Comparison of ENCODE assay signal across 10 mouse cellular contexts in genomic region chr16:10571820-10572219, GRCm38 (mm10). TPM values are rescaled to one million over a fixed set of nuclear protein-coding genes. Genes with fewer than 3 reads are reported as not detected.
A peak's percentile ranks its signal among the peaks of the same experiment; 100 is the strongest.
DNase-seq lines count a peak whose midpoint lies in the region; ATAC-seq and TF ChIP-seq lines count a peak whose summit lies in the region.
"Had no signal": no experiment of that assay in that cellular context is flagged by ENCODE, and none has a peak within 500 bp of the region (broad histone marks: within the 10 kb centered on the region; RNA-seq: fewer than 3 reads in every experiment).

No protein-coding gene starts in this region.

- H3K27ac ChIP-seq in kidney, adult 2 months (ENCODE audit: insufficient read depth, low read depth, low read length), result no peak overlapping the region
- H3K27ac ChIP-seq in hindbrain, embryonic 14.5 days, result no peak overlapping the region

- no peak overlapping the region for H3K9ac ChIP-seq in hindbrain, embryonic 14.5 days

- no peaks in the 10 kb centered on the region; the same call in 1 of the 2 replicates for H3K36me3 ChIP-seq in kidney, adult 2 months (ENCODE audit: control insufficient read depth, insufficient read depth, low read length)
- H3K36me3 ChIP-seq in hindbrain, embryonic 14.5 days (replicated peaks; ENCODE audit: control insufficient read depth, insufficient read depth), result peaks cover 86% of the 10 kb centered on the region

- H3K4me1 ChIP-seq in kidney, adult 2 months (ENCODE audit: control insufficient read depth, insufficient read depth, low read length), result no peaks in the 10 kb centered on the region
- H3K4me1 ChIP-seq in hindbrain, embryonic 14.5 days (replicated peaks; ENCODE audit: control insufficient read depth, insufficient read depth, low read length), result no peaks in the 10 kb centered on the region

- peak; percentile 70 for ATAC-seq in inflammation-experienced regulatory T-cells, adult 6 months
- ATAC-seq in hindbrain, embryonic 14.5 days (ENCODE audit: low FRiP score), result no peak

- WGBS in kidney, adult 2 months, result 57% methylated on average over 2 of the region's 2 CpGs
- 60% methylated on average over 2 of the region's 2 CpGs for WGBS in hindbrain, embryonic 14.5 days

- no peaks in the 10 kb centered on the region for H3K9me3 ChIP-seq in hindbrain, embryonic 14.5 days (ENCODE audit: control insufficient read depth, low read length)
- H3K9me3 ChIP-seq: megakaryocyte, embryonic 14.5 days had no signal

- no peak overlapping the region for H3K4me2 ChIP-seq in hindbrain, embryonic 14.5 days (replicated peaks)

- H3K4me3 ChIP-seq in kidney, adult 2 months (ENCODE audit: insufficient read depth, low read depth, low read length), result no peak overlapping the region
- no peak overlapping the region for H3K4me3 ChIP-seq in hindbrain, embryonic 14.5 days (replicated peaks; ENCODE audit: low read length)
- H3K4me3 ChIP-seq: megakaryocyte, embryonic 14.5 days had no signal

- DNase-seq in kidney, adult 2 months, result no peak
- no peak for DNase-seq in kidney, adult 11 months
- DNase-seq in CD4-positive helper T cell, adult 2 months (ENCODE audit: low read depth, low spot score), result peak; percentile 42
- peak; percentile 81 for DNase-seq in NIH3T3 (ENCODE audit: low read depth)
- DNase-seq in Muller cell, postnatal 12 days (ENCODE audit: inconsistent ontology term), result no peak
- DNase-seq in layer of hippocampus, adult 8-10 months (ENCODE audit: low spot score in 2 of 2), result no peak
- no peak for DNase-seq in hindbrain, embryonic 14.5 days (ENCODE audit: low spot score)
- DNase-seq: cerebellum, adult 9-11 months had no signal

- H3K27me3 ChIP-seq in kidney, adult 2 months (replicated peaks; ENCODE audit: control insufficient read depth, insufficient read depth, low read length), result no peaks in the 10 kb centered on the region
- H3K27me3 ChIP-seq in hindbrain, embryonic 14.5 days (ENCODE audit: control insufficient read depth, insufficient read depth, low read length), result no peaks in the 10 kb centered on the region

- peak; percentile 43 for TF ChIP-seq CTCF in kidney, adult 2 months (conservative IDR thresholded peaks at IDR 0.05; ENCODE audit: insufficient read depth, insufficient read length, low read depth, low read length)

- TF ChIP-seq POLR2A in kidney, adult 2 months (IDR thresholded peaks at IDR 0.05; ENCODE audit: low read depth, low read length), result no peak

RNA-seq across cellular contexts. Expression of gene Clec16a, which starts 26.7 kb away (rescaled TPM):
- 15.7 and 16.8 TPM in 2 replicates for polyA plus RNA-seq in kidney, adult 2 months (2012; rRNA removed)
- polyA plus RNA-seq in inflammation-experienced regulatory T-cells, adult 6 months (2017; shearing (Covaris generic)), result 10 to 100 TPM in 1 of 3 experiments, 1 to 10 TPM in 2; 5.7 to 10.2 (median 7.8) TPM
- 10 to 100 TPM; 85.2 to 99.0 (median 92.5) TPM for total RNA-seq in layer of hippocampus, adult 8-10 months (2022)
- 67.1 and 68.7 TPM in 2 replicates for polyA plus RNA-seq in hindbrain, embryonic 14.5 days (2014; fragmentation: Nextera tagmentation; extraction: Ambion mirVana)

RNA-seq across cellular contexts. Expression of gene Dexi, which starts 29.0 kb away (rescaled TPM):
- polyA plus RNA-seq in kidney, adult 2 months (2012; rRNA removed), result 40.0 and 41.0 TPM in 2 replicates
- 1 to 10 TPM; 4.1 to 5.1 (median 4.6) TPM for polyA plus RNA-seq in inflammation-experienced regulatory T-cells, adult 6 months (2017; shearing (Covaris generic))
- 10 to 100 TPM; 55.5 to 66.1 (median 63.2) TPM for total RNA-seq in layer of hippocampus, adult 8-10 months (2022)
- 25.0 and 26.0 TPM in 2 replicates for polyA plus RNA-seq in hindbrain, embryonic 14.5 days (2014; fragmentation: Nextera tagmentation; extraction: Ambion mirVana)

Comparison
In these comparisons a context has a peak if more than half of its experiments do, and no peak if none do; other contexts are left out.
1. DNase-seq: peak in CD4-positive helper T cell, adult 2 months (single experiment) and NIH3T3 (single experiment); none in kidney, adult 2 months (single experiment), kidney, adult 11 months (single experiment), Muller cell, postnatal 12 days (single experiment), layer of hippocampus, adult 8-10 months (0 of 2) and hindbrain, embryonic 14.5 days (single experiment).